Mouse (Mus musculus) erythroblast, embryonic 14.5 days (primary cell): Measurements from ENCODE around the gene Mobp.

Experiments used
- GATA1 ChIP-seq: IDR thresholded peaks from 2 replicates; pipeline ENCODE4 v1.6.1; 2012; ENCODE audit warnings: low read length, inconsistent platforms, mixed read lengths
- TAL1 ChIP-seq: IDR thresholded peaks from 3 replicates; pipeline ENCODE4 v1.6.1; 2012; ENCODE audit warnings: low read length, inconsistent platforms, mixed read lengths

DNA sequence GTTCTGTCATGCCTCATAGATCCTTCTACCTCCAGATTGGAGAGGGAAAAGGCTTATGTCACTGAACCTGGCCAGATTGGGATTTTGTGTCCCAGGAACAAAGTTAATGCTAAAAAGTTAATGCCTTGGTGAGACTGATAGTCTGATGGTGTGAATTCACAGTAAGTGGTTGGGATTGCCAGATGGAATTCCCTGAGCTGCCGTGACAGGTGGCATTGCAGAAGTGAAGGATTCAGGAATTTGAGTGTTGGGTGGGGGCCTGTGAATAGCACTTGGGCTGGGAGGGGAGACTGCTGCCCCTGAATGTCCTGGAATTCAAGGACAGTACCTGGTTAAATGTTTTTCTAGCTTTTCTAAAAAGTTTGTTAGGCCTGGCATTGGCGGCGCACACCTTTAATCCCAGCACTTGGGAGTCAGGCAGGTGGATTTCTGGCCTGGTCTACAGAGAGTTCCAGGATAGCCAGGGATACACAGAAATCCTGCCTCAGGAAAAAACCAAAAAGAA, 17.7 kb upstream of the Mobp start:
- TF ChIP-seq TAL1 (no peak), GATA1 (no peak)
